Mouse (Mus musculus) ES-E14 (cell line): ENCODE measurements around the gene Zzz3. TPM values are rescaled to one million over a fixed set of nuclear protein-coding genes. Genes with fewer than 3 reads are reported as not detected.
A peak's percentile ranks its signal among the peaks of the same experiment; 100 is the strongest.

ENCODE experiments used
- DNase-seq: peaks from one replicate; pipeline ENCODE4 v3.0.0-alpha.2; 2013; ENCODE audit warnings: low read depth, low spot score
- H3K27ac ChIP-seq: 2 replicates; pipeline ENCODE4 v1.5.1; 2012; ENCODE audit warnings: low read depth, mild to moderate bottlenecking, low read length, moderate library complexity, mixed read lengths; ENCODE audit not compliant: poor library complexity, insufficient read depth, severe bottlenecking
- H3K36me3 ChIP-seq: 2 replicates; pipeline ENCODE4 v1.6.1; 2012; ENCODE audit warnings: mild to moderate bottlenecking, low read length, moderate library complexity, mixed read lengths; ENCODE audit not compliant: control insufficient read depth, poor library complexity, insufficient read depth, severe bottlenecking
- H3K4me1 ChIP-seq, 2 experiments: fragments of 150-350 bp in 1 of 2; sonication (generic) in 1 of 2; 2 replicates each; pipeline ENCODE4 v1.6.1; 2012; ENCODE audit warnings: low read length in 2 of 2, mild to moderate bottlenecking in 1 of 2, mixed read lengths in 1 of 2; ENCODE audit not compliant: control insufficient read depth in 2 of 2, insufficient read depth in 2 of 2, poor library complexity in 1 of 2
- H3K4me3 ChIP-seq, 2 experiments: fragments of 150-350 bp in 1 of 2; sonication (generic) in 1 of 2; 2 replicates each; pipeline ENCODE4 v1.5.1; 2012; ENCODE audit warnings: low read length in 2 of 2, low read depth in 1 of 2, mild to moderate bottlenecking in 1 of 2, mixed read lengths in 1 of 2; ENCODE audit not compliant: insufficient read depth in 1 of 2, poor library complexity in 1 of 2, severe bottlenecking in 1 of 2
- H3K9ac ChIP-seq: 2 replicates; pipeline ENCODE4 v1.6.1; 2012; ENCODE audit warnings: low read depth, mild to moderate bottlenecking, low read length, mixed read lengths; ENCODE audit not compliant: poor library complexity, insufficient read depth, severe bottlenecking
- H3K9me3 ChIP-seq: fragments of 150-350 bp; sonication (generic); 2 replicates; pipeline ENCODE4 v1.6.1; 2012; ENCODE audit warnings: low read depth, mild to moderate bottlenecking, low read length; ENCODE audit not compliant: control insufficient read depth, insufficient read depth
- CHD2 ChIP-seq: IDR thresholded peaks from 2 replicates; pipeline ENCODE4 v1.6.1; 2014; ENCODE audit warnings: mild to moderate bottlenecking, low read depth, low read length, inconsistent platforms
- HCFC1 ChIP-seq: IDR thresholded peaks from 2 replicates; pipeline ENCODE4 v1.6.1; 2012; ENCODE audit warnings: low read length, inconsistent platforms, borderline replicate concordance; ENCODE audit not compliant: insufficient read depth
- MAFK ChIP-seq: IDR thresholded peaks from 2 replicates; pipeline ENCODE4 v1.6.1; 2014; ENCODE audit warnings: mild to moderate bottlenecking, low read depth, low read length, inconsistent platforms; ENCODE audit not compliant: insufficient read depth
- ZC3H11A ChIP-seq: IDR thresholded peaks from 2 replicates; pipeline ENCODE4 v1.6.1; 2012; ENCODE audit warnings: low read depth, mild to moderate bottlenecking, inconsistent platforms, low read length, borderline replicate concordance
- ZNF384 ChIP-seq: IDR thresholded peaks from 2 replicates; pipeline ENCODE4 v1.6.1; 2012; ENCODE audit warnings: low read depth, low read length, inconsistent platforms
- in situ Hi-C, 2 experiments: fragments of 600-800 bp; cut with MboI; formaldehyde crosslinking; loops; one replicate each; pipeline ENCODE4 v1.15.1; 2025; ENCODE audit warnings: low sequenced_read_pairs in 2 of 2, inconsistent platforms in 1 of 2; ENCODE audit not compliant: unreplicated experiment in 2 of 2
- total RNA-seq: library from RNA; depleted of rRNA; stranded (reverse); fragments of 300-350 nt; gene quantifications from 2 replicates; pipeline ENCODE4 v1.2.3, GENCODE M21; 2012

Zzz3 gene
- total RNA-seq, 1 experiment = 40.9 TPM

- no peak overlapping the region for H3K27ac ChIP-seq
- no peak for DNase-seq
- no peak overlapping the region for H3K4me3 ChIP-seq
- no peaks in the 10 kb centered on the region for H3K36me3 ChIP-seq
- no peaks in the 10 kb centered on the region for H3K9me3 ChIP-seq
- TF ChIP-seq ZNF384 = no peak
- TF ChIP-seq HCFC1 = no peak
- no peak for TF ChIP-seq CHD2
- no peak for TF ChIP-seq ZC3H11A
- no peak for TF ChIP-seq MAFK
- no peak overlapping the region for H3K9ac ChIP-seq
- H3K4me1 ChIP-seq = peaks cover 0 to 16% of the 10 kb centered on the region in 2 experiments; a peak in 3 of 4 replicates
- in situ Hi-C loops = no loop called here
Measured at GRCm38 (mm10) chr3:152475278-152475669, 80.0 kb downstream of the Zzz3 start.

GRCm38 (mm10) chr3:152475894-152476293 is 80.6 kb downstream of the Zzz3 start:
- no peaks in the 10 kb centered on the region for H3K9me3 ChIP-seq
- no peak overlapping the region for H3K27ac ChIP-seq
- DNase-seq = no peak
- H3K4me3 ChIP-seq = no peak overlapping the region
- in situ Hi-C loops = no loop called here
- no peaks in the 10 kb centered on the region for H3K36me3 ChIP-seq
- TF ChIP-seq CHD2 = no peak
- no peak for TF ChIP-seq HCFC1
- no peak for TF ChIP-seq ZNF384
- no peak for TF ChIP-seq ZC3H11A
- TF ChIP-seq MAFK = no peak
- H3K9ac ChIP-seq = no peak overlapping the region
- peaks cover 0 to 21% of the 10 kb centered on the region in 2 experiments; a peak in 3 of 4 replicates for H3K4me1 ChIP-seq

- in situ Hi-C loops = no loop called here
- H3K27ac ChIP-seq = no peak overlapping the region
- no peak for DNase-seq
Measured at GRCm38 (mm10) chr3:152477796-152478527, 82.7 kb downstream of the Zzz3 start.

GRCm38 (mm10) chr3:152478599-152479435 is 83.5 kb downstream of the Zzz3 start:
- no peaks in the 10 kb centered on the region for H3K36me3 ChIP-seq
- peak overlapping the region; percentile 31; the same call in 1 of the 2 replicates for H3K9ac ChIP-seq
- peak; percentile 67 for DNase-seq
- H3K4me1 ChIP-seq = peaks cover 0 to 21% of the 10 kb centered on the region in 2 experiments; a peak in 3 of 4 replicates
- H3K4me3 ChIP-seq = peak overlapping the region; percentile 32 to 54
- TF ChIP-seq MAFK = no peak
- no peak for TF ChIP-seq ZNF384
- TF ChIP-seq ZC3H11A = no peak
- TF ChIP-seq CHD2 = no peak
- no peak for TF ChIP-seq HCFC1
- in situ Hi-C loops = no loop called here
- H3K27ac ChIP-seq = no peak overlapping the region
- H3K9me3 ChIP-seq = no peaks in the 10 kb centered on the region

More at GRCm38 (mm10) chr3:152477796-152478527, 82.7 kb downstream of the Zzz3 start:
- H3K9ac ChIP-seq = peak overlapping the region; percentile 48; the same call in 1 of the 2 replicates
- H3K36me3 ChIP-seq = no peaks in the 10 kb centered on the region
- H3K9me3 ChIP-seq = no peaks in the 10 kb centered on the region
- TF ChIP-seq ZNF384 (no peak), ZC3H11A (peak; percentile 17; the same call in 1 of the 2 replicates), HCFC1 (no peak)
- peaks cover 0 to 21% of the 10 kb centered on the region in 2 experiments; a peak in 3 of 4 replicates for H3K4me1 ChIP-seq
- peak overlapping the region; percentile 32 to 54 for H3K4me3 ChIP-seq
